Mouse (Mus musculus) frontal cortex, postnatal 14 days (tissue): ENCODE results near the gene Gm2564.
"Not testable (repeated sequence)": the region's sequence is repeated elsewhere in the genome, so short reads cannot be mapped to it uniquely, and the experiment has no call there.

ENCODE experiments used
- DNase-seq, 2 experiments: peaks; one replicate each; pipeline ENCODE4 v3.0.0; 2022; ENCODE audit warnings: low spot score in 2 of 2

The Gm2564 gene

DNA sequence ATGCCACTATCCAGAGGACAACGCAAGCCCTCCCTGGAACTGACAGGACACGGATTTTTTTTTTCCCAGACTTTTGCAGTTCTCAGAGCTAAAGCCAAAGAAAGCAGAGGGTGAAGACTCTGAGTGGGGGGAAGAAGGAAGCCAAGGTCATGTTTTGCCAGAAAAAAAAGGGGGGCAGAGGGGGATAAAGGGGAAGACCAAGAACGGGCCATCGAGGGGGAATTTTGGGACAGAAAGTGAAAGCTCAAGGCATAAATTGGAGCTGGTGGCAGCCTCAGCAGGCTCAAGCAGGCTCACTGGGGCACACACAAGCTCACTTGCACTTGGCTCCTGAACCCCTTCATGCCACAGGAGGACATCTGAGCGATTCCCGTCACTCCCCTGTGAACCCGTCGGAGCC lies at the start of gene Gm2564:
Gene Gm2564 (plus strand): TSS at position 301 of the 400 bp plus-strand sequence.
- DNase-seq, result not testable (repeated sequence)

GRCm38 (mm10) chr4:42611895-42612294 lies 17.6 kb upstream of the Gm2564 start, which contains the start of gene Gm10591:
Gm10591 (plus strand) TSS chr4:42612195.
- DNase-seq, result not testable (repeated sequence)

DNA sequence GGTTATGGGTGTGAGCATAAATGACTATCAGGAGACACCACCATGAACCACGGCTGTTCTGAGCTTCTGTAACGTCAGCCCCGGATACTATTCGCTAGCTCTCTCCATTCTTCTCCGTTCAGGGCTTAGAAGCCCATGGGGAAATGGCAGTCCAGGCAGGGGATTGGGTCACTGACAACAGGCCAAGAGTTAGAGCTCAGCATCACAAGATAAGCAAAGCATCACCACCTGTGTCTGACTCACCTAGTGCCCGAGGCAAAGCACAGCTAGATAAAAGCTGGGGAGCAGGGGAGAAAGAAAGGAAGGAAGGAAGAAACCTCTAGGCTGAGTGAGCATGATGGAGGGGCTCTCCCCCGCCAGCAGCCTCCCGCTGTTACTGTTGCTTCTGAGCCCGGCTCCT lies 25.4 kb downstream of the Gm2564 start, which contains the start of gene Ccl27b:
Gene Ccl27b (plus strand): TSS at position 301 of the 400 bp plus-strand sequence.
- not testable (repeated sequence) for DNase-seq

DNA sequence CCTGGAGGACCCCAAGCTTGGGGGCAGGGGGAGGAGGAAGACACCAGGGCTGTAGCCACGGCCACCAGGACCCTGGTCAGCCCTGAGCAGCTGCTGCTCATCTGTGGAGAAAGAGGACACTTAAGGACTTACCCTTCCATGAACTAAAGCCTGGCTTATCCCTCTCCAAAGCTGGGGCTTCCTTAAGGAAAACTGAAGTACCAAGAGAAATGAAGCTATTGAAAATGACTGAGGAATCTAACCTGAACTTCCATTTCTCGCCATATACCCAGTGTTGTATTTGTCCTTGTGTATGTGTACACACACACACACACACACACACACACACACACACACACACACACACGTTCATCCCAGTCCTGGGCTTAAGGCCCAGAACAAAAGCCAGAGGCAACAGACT lies 32.3 kb downstream of the Gm2564 start, which contains the start of gene Il11ra2:
Gene Il11ra2 (minus strand): TSS at position 101 of the 400 bp plus-strand sequence.
- DNase-seq, result not testable (repeated sequence)

DNA sequence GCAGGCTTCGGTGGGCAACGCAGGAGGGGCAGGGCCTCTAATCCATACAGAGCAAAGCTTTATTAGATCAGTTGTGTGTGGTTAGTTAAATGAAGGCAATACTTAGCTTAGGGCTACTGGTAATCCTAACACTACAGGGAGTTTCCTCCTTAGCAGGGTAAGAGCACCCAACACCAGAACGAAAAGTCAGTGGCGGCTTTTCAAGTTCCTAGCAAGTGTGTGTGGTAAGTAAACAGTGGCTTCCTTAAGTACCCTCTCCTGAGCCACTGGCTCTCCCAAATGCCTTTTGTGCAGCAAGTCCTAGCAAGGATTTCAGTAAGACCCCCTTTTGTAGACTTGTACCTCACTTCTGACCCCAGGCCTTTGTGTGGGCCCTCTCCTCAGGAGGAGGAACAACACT lies 45.9 kb downstream of the Gm2564 start:
- not testable (repeated sequence) for DNase-seq

DNA sequence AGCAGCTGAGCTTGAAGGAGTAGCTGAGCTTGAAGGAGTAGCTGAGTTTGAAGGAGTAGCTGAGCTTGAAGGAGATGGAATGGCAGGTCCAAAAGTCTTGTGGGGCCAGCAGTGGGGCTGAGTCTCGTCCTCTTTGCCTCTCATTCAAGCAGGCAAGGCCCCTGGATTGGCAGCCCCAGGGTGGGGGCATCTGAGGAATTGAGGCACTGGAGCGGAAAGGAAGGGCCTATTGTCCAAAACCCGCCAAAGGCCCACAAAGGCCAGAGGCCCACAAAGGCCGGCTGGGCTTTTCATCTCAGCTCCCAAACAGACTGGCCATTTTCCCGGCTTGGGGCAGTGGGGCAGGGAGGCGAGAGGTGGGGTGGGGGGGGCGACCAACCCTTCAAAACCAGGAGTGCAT lies 49.8 kb downstream of the Gm2564 start:
- DNase-seq, result not testable (repeated sequence)

DNA sequence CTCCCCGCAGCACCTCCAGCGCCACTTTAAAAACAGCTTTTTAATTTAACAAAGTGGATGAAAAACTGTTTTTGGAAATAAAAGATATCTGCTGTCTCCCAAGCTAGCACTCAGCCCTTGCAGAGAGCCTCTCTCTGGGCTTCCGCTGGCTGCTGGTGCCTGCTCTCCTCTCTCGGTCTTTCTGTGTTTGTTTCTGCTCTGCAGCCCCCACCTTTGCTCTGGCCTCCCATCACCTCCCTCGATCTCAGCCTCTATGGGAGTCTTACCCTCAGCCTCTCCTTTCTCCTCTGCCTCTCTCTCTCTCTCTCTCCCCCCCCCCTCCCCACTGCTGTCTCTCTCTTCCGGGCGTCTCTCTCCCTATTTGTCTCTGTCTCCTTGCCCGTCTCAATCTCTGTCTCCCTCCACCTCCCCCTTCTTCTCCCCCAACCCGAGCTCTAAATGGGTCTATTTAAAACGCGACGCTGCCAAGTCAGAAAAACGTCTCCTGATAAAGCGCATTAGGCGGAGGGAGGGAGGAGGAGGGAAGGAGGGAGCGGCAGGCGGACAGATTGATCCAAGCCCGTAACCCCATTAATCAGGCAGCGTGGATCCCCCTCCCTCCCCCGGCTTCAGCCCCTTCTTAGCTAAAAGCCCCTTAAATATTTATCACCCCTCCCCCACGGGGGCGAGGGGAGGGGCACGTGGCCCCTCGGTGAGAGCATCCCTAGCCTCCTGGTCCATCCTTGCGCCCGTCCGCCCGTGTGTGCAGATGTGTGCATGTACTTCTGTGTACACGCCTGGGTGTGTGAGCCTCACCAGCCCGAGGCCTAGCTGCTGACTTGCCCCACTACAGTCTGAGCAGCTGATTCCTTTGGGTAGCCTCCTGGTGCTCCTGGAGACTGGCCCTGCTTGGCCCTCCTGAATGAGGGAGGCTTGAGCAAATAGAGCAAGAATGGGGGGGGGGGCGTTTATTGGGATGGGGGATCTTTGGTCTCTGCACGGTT lies 51.1 kb downstream of the Gm2564 start:
- DNase-seq, result not testable (repeated sequence)
